Mouse (Mus musculus) heart, postnatal 0 days (tissue): Measurements from ENCODE around the gene Smarcb1.

Experiments used
- CTCF ChIP-seq: IDR thresholded peaks from 2 replicates; pipeline ENCODE4 v1.5.1; 2016; ENCODE audit warnings: antibody characterized with exemption, control low read depth, low read depth
- EP300 ChIP-seq: IDR thresholded peaks from 2 replicates; pipeline ENCODE4 v1.6.1; 2016; ENCODE audit warnings: antibody characterized with exemption, low read depth

- TF ChIP-seq CTCF, result no peak
- TF ChIP-seq EP300, result no peak
Observed at GRCm38 (mm10) chr10:75915557-75915956, 5.9 kb downstream of the Smarcb1 start.
